18 mouse cellular contexts compared by ENCODE assay signal in the genomic region with DNA sequence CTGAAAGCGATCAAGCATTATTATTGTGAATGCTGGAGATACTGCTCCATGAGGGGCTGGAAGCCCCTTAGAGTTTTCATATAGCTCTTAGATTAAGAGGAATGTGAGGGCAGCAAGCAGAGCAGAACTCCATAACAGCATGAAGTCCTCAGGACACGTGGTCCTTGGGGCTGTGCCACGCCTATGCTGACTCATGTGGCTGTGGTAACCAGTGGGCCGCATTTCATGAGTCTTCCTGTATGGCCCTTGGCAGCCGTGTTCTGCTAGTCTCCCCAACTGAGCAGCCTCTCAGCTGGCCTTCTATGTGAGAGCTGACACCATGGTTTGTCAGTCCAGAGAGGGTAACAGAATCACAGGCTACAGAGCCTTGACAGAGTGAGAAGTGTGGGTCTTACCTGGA. TPM values are rescaled to one million over a fixed set of nuclear protein-coding genes. Genes with fewer than 3 reads are reported as not detected.
DNase-seq lines count a peak whose midpoint lies in the region; ATAC-seq and TF ChIP-seq lines count a peak whose summit lies in the region.
"Had no signal": no experiment of that assay in that cellular context is flagged by ENCODE, and none has a peak within 500 bp of the region (broad histone marks: within the 10 kb centered on the region; RNA-seq: fewer than 3 reads in every experiment).

No protein-coding gene starts in this region.

- no peak for TF ChIP-seq CTCF in heart, adult 2 months (IDR thresholded peaks at IDR 0.05)
- no peak for TF ChIP-seq CTCF in gastrocnemius, adult 2 months (IDR thresholded peaks at IDR 0.05)

- peaks cover 4% of the 10 kb centered on the region; the same call in 1 of the 2 replicates for H3K4me1 ChIP-seq in heart, adult 2 months (ENCODE audit: control insufficient read depth, insufficient read depth, low read length)
- H3K4me1 ChIP-seq in heart, embryonic 12.5 days (replicated peaks), result peaks cover 14% of the 10 kb centered on the region
- peaks cover 5% of the 10 kb centered on the region for H3K4me1 ChIP-seq in midbrain, embryonic 15.5 days
- H3K4me1 ChIP-seq in intestine, embryonic 16.5 days (ENCODE audit: control insufficient read depth, insufficient read depth, low read length), result no peaks in the 10 kb centered on the region

- H3K36me3 ChIP-seq in heart, adult 2 months (ENCODE audit: control insufficient read depth, insufficient read depth, low read length), result no peaks in the 10 kb centered on the region
- H3K36me3 ChIP-seq in heart, embryonic 12.5 days, result no peaks in the 10 kb centered on the region
- H3K36me3 ChIP-seq in midbrain, embryonic 15.5 days (replicated peaks), result no peaks in the 10 kb centered on the region
- H3K36me3 ChIP-seq in intestine, embryonic 16.5 days (ENCODE audit: control insufficient read depth, insufficient read depth, low read length), result no peaks in the 10 kb centered on the region
- H3K36me3 ChIP-seq: limb, embryonic 15.5 days had no signal

- no peak overlapping the region for H3K4me3 ChIP-seq in heart, adult 2 months
- H3K4me3 ChIP-seq in heart, embryonic 12.5 days, result no peak overlapping the region
- no peak overlapping the region for H3K4me3 ChIP-seq in gastrocnemius, adult 2 months
- H3K4me3 ChIP-seq in midbrain, embryonic 15.5 days, result no peak overlapping the region
- no peak overlapping the region for H3K4me3 ChIP-seq in intestine, embryonic 16.5 days (ENCODE audit: low read length)
- H3K4me3 ChIP-seq: left cerebral cortex, adult 2 months; limb, embryonic 15.5 days had no signal

- WGBS in heart, adult 2 months, result 71% methylated on average over 5 of the region's 5 CpGs
- WGBS in heart, embryonic 12.5 days, result 73% methylated on average over 5 of the region's 5 CpGs
- WGBS in midbrain, embryonic 15.5 days, result 77% methylated on average over 5 of the region's 5 CpGs
- 77% methylated on average over 5 of the region's 5 CpGs for WGBS in intestine, embryonic 16.5 days

- no peaks in the 10 kb centered on the region for H3K9me3 ChIP-seq in heart, embryonic 12.5 days (replicated peaks)
- no peaks in the 10 kb centered on the region for H3K9me3 ChIP-seq in midbrain, embryonic 15.5 days
- H3K9me3 ChIP-seq in intestine, embryonic 16.5 days (ENCODE audit: control insufficient read depth, low read length), result no peaks in the 10 kb centered on the region
- H3K9me3 ChIP-seq: limb, embryonic 15.5 days had no signal

- no peak for TF ChIP-seq EP300 in heart, adult 2 months (IDR thresholded peaks at IDR 0.05; ENCODE audit: insufficient read depth, low read depth, low read length)

- H3K27me3 ChIP-seq in heart, adult 2 months (ENCODE audit: control insufficient read depth, insufficient read depth, low read length), result no peaks in the 10 kb centered on the region
- H3K27me3 ChIP-seq in heart, embryonic 12.5 days (replicated peaks), result no peaks in the 10 kb centered on the region
- no peaks in the 10 kb centered on the region for H3K27me3 ChIP-seq in midbrain, embryonic 15.5 days (replicated peaks)
- no peaks in the 10 kb centered on the region for H3K27me3 ChIP-seq in intestine, embryonic 16.5 days (replicated peaks; ENCODE audit: control insufficient read depth, insufficient read depth, low read length)
- H3K27me3 ChIP-seq: limb, embryonic 15.5 days; Patski had no signal

- no peak for TF ChIP-seq POLR2A in heart, adult 2 months (IDR thresholded peaks at IDR 0.05; ENCODE audit: insufficient read depth, low read depth, low read length)

- peak; percentile 71 to 72 for DNase-seq in heart, adult 2 months
- DNase-seq in NIH3T3 (ENCODE audit: low read depth), result peak; percentile 72
- peak; percentile 86 for DNase-seq in gastrocnemius, adult 2 months
- peak; percentile 60 for DNase-seq in heart, postnatal 25 days (ENCODE audit: low spot score)
- DNase-seq in layer of hippocampus, adult 8-10 months (ENCODE audit: low spot score in 2 of 2), result no peak
- DNase-seq: kidney, adult 11 months; kidney, postnatal 4 days; right cerebral cortex, postnatal 25 days had no signal

- no peak for ATAC-seq in heart, embryonic 12.5 days (ENCODE audit: insufficient number of reproducible peaks, low FRiP score)
- no peak for ATAC-seq in midbrain, embryonic 15.5 days (replicated peaks)
- ATAC-seq in intestine, embryonic 16.5 days, result no peak
- ATAC-seq: lung, postnatal 0 days; Patski had no signal

- intact Hi-C loops in heart, adult 2 months (cut with DNase I), result no loop called here
- intact Hi-C loops in gastrocnemius, adult 2 months (cut with DNase I), result no loop called here
- intact Hi-C loops in heart, postnatal 25 days (cut with DNase I), result no loop called here

- no peaks in the 10 kb centered on the region for H3K79me2 ChIP-seq in heart, adult 2 months (replicated peaks; ENCODE audit: control insufficient read depth, insufficient read depth, low read length)

- no peak overlapping the region for H3K27ac ChIP-seq in heart, adult 2 months
- no peak overlapping the region for H3K27ac ChIP-seq in heart, embryonic 12.5 days (ENCODE audit: poor library complexity, severe bottlenecking)
- peak overlapping the region; percentile 67 for H3K27ac ChIP-seq in gastrocnemius, adult 2 months
- H3K27ac ChIP-seq in midbrain, embryonic 15.5 days, result no peak overlapping the region
- H3K27ac ChIP-seq in intestine, embryonic 16.5 days (ENCODE audit: low read length), result no peak overlapping the region
- H3K27ac ChIP-seq: left cerebral cortex, adult 2 months; limb, embryonic 15.5 days had no signal

- no peak overlapping the region for H3K9ac ChIP-seq in heart, adult 2 months (ENCODE audit: low read depth, low read length)
- no peak overlapping the region for H3K9ac ChIP-seq in heart, embryonic 12.5 days
- no peak overlapping the region for H3K9ac ChIP-seq in midbrain, embryonic 15.5 days
- H3K9ac ChIP-seq in intestine, embryonic 16.5 days (ENCODE audit: low read depth, low read length), result no peak overlapping the region
- H3K9ac ChIP-seq: limb, embryonic 15.5 days had no signal

- no peak overlapping the region for H3K4me2 ChIP-seq in heart, embryonic 12.5 days
- no peak overlapping the region for H3K4me2 ChIP-seq in midbrain, embryonic 15.5 days
- no peak overlapping the region for H3K4me2 ChIP-seq in intestine, embryonic 16.5 days (ENCODE audit: low read depth, low read length)
- H3K4me2 ChIP-seq: limb, embryonic 15.5 days had no signal

RNA-seq across cellular contexts. Expression of gene Lrrc30, which starts 7.1 kb away (rescaled TPM):
- total RNA-seq in heart, adult 2 months (2021), result under 1 TPM; 0.37 to 0.41 TPM
- polyA plus RNA-seq in heart, adult 2 months (2012; rRNA removed), result 0.25 and 0.73 TPM in 2 replicates
- polyA plus RNA-seq in heart, embryonic 12.5 days (2016; fragmentation: Nextera tagmentation; extraction: Ambion mirVana), result 0.13 TPM in 1 of 2 replicates, not detected in the other
- 100 to 1,000 TPM; 136 to 171 TPM for total RNA-seq in gastrocnemius, adult 2 months (2021)
- total RNA-seq in heart, postnatal 25 days (2021), result under 1 TPM; 0.29 to 0.53 TPM
- not detected for total RNA-seq in layer of hippocampus, adult 8-10 months (2022)
- polyA plus RNA-seq in midbrain, embryonic 15.5 days (2015; fragmentation: Nextera tagmentation; extraction: Ambion mirVana), result not detected in 2 replicates
- not detected in 2 replicates for polyA plus RNA-seq in intestine, embryonic 16.5 days (2015; fragmentation: Nextera tagmentation; extraction: Ambion mirVana)
- total RNA-seq: left cerebral cortex, adult 2 months had no signal
- polyA plus RNA-seq: frontal cortex, adult 2 months; hindbrain, embryonic 11.5 days; lung, postnatal 0 days; Patski; thymus, postnatal 0 days had no signal

Comparison
In these comparisons a context has a peak if more than half of its experiments do, and no peak if none do; other contexts are left out.
1. DNase-seq: peak in heart, adult 2 months (2 of 2), NIH3T3 (single experiment), gastrocnemius, adult 2 months (single experiment) and heart, postnatal 25 days (single experiment); none in layer of hippocampus, adult 8-10 months (0 of 2).
2. RNA of gene Lrrc30, which starts 7.1 kb away (total RNA-seq): 136 to 171 TPM in gastrocnemius, adult 2 months; 0.29 to 0.53 TPM in heart, postnatal 25 days, 0.37 to 0.41 TPM in heart, adult 2 months and not detected in layer of hippocampus, adult 8-10 months; every median in the first group is over 10 times any median in the second.